Mouse (Mus musculus) right cerebral cortex, postnatal 25 days (tissue): ENCODE results near the gene Mprip.

Experiments
- DNase-seq: peaks from one replicate; pipeline ENCODE4 v3.0.0; 2022

The Mprip gene

DNA sequence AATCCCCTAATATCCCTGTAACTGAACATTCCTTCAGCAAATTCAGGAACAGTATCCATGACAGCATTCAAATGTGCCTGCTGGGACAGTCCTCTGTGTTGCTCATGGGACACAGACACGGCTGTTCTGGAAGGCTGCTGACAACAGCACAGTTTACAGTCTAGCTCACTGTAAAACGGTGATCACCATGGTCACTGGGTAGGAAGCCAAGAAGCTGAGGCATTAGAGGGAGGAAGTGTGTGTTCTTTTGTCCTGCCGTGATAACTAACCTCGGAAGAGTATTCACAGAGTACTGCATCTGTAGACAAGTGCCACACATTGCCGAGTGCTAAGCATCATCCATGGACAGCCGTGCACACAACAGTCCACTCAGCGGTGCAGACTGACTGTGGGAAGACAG, 109.6 kb downstream of the Mprip start:
- DNase-seq = no peak

DNA sequence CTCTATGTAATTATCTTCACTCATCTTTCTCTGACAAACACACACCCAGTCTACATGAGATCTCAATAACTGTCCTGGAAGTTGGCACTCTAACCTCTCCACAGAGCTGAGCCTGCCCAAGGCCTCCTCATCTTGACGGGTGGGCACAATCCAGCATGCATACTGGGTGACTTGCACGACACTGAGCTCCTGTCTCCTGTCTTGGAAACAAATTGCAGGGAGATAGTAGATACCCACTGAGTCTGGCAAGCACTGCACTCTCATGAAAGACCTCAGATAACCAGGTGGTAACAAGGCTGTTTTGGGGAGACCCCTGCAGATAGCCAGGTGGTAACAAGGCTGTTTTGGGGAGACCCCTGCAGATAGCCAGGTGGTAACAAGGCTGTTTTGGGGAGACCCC, 111.2 kb downstream of the Mprip start:
- no peak for DNase-seq

DNA sequence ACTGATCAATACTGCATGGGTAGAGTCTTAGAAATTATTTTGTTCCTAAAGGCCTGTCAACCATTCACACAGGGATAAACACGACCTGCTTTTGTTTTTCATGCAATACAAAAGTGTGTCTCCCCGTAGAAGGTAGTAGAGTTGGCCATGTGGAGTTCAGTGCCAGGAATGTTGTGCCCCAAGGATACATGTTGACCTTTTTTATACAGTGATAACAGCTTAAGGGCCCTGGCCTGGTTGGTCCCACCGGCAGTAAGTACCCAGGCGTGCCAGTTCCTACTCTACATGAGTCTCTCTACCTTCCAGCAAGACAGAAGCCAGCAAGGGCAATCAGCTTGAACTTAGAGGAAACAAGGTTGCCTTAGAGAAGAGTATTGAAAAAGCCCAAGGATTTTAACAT, 111.8 kb downstream of the Mprip start:
- DNase-seq = no peak

DNA sequence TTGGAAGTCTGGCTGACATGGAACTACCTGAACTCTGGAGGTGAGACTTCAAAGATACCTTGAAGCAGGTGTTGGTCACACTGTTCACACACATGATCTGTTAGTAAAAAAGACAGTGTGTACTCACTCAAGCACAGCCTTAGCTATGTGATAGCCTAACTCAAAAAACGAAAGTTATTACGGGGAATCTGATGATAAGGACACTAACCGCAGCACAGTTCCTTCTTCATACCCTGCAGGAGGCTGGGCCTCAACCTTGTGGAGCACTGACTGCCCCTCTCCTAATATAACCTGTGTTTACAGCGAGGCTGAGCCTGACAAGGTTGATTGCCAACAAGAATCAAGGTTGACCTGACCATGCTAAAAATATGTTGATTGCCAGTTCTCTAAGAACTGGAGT, 113.4 kb downstream of the Mprip start:
- DNase-seq = no peak

DNA sequence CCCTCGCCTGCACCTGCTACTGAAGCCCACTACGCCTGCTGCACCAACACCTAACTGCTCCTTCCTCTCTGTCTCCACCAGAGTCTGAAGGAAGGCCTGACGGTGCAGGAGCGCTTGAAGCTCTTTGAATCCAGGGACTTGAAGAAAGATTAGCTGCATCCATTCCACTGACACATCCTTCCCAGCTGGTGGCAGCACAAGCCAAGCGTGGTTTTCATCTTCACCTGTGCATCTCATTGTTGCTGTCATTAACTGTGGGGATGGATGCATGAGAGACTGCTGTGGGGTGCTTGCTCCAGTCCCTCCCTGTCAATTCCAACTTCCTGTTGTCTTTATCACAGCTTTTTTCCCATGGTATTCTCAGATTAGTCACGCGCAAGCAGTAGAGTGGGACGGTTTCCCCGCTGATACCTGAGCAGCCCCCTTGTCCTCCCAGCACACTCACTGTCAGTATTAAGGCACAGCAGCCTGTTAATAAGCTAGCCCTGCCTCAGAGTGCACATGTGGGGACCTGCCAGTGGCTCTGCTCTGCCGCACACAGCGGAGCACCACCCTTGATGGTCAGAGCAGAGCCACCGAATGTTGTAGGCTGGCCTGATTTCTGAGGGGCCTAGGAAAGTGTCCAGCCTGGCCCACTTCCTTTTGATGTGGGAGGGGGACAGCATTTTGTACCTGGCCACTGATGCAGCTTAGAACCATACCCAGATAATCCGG, 114.5 kb downstream of the Mprip start:
- no peak for DNase-seq

DNA sequence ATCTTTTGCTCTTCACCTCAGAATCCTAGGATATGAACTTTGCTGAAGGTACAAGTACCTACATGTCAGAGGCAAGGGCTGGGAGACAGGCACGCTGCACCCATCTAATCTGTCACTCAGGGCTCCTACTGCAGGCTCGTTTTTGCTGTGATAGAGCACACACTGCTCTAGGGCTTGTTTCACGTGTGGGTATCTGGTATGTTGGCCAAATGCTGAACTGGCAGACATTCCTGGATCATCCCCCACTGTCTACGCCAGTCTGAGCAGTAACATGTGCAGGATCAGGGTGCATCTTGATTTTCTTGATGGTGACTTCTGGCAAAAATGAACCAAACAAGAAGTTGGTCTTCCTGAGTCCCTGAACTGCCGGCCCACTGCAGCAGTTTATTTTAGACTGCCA, 116.2 kb downstream of the Mprip start:
- DNase-seq = no peak

DNA sequence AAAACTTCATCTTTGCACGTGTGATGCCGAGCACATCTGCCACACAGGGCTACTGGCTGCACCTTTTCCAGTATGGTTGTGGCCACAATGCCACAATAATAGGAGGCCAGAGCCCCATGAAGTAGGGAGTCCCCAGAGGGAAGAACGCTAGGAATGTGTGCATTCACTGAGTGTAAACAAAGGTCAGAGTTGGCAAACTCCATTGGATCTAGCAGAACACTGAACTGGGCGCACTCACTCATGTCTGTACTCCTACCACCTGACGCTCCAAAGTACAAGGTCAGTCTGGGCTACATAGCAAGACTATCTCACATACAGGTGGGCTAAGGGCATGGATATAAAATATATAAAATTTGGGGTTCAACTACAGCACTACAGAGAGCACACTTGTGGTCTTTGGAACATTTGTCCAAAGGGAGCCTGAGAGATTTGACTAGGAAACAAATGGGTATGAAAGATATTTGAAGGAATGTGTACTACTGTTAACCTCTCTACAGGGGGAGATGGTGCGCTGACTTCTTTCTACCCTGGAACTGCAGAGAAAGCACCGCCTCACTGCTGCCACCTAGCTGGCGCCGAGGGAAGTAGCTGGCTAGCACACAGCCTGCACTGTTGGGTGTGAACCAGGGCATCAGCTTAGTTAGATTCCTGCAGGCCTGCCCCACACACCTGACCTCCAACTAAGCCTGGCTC, 117.2 kb downstream of the Mprip start:
- DNase-seq = peak; percentile 50

DNA sequence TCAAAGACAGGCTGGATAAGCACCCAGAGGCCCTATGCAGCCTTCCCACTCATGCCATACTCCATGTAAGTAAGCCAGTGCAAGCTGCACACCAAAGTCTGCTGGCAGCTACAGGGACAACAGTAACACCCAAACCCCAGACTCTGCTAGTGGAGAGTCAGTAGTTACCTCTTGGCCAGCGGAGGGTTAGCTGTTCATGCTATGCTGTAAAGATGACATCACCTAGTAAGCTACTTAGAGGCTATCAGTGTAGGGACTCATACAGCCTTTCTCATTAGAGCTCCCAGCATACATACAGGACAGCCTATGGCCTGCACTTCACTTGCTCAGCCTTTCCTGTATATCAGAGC, 117.7 kb downstream of the Mprip start:
- DNase-seq = no peak

DNA sequence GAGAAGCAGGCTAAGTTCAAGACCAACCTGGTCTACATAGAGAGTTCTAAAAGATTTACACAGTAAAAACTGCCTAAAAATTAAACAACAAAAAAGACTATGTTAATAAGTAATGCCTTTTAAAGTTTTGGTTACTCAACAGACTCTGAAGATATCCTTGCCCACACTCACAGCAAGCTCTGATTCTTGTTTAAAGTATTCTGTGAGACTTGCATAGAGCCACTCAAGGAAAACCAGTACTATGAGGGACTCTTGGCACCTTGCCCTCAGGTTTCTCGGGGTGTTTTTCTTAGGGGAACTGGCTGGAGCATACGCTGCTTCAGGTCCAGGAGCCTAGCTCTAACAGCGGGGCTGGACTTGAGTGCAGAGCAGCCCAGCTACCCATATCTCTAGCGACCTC, 118.3 kb downstream of the Mprip start:
- no peak for DNase-seq

DNA sequence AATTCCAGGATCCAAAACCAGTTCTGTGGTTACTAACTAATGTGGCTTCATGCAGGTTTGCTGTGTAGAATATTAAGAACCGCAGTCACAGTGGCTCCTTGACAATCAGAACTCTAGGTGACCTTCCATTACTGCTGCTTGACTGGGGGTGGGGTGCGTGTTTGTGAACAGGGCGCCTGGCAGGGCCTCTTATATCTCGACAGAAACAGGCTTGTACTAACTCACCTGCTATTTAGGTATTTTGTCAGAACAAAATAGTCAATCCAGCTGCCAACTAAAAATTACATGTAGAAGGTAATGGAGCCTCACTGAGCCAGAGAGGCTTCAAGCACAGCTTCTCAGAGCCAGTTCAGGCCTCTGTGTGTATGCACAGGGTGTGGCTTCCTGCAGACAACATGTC, 119.1 kb downstream of the Mprip start:
- DNase-seq = no peak

DNA sequence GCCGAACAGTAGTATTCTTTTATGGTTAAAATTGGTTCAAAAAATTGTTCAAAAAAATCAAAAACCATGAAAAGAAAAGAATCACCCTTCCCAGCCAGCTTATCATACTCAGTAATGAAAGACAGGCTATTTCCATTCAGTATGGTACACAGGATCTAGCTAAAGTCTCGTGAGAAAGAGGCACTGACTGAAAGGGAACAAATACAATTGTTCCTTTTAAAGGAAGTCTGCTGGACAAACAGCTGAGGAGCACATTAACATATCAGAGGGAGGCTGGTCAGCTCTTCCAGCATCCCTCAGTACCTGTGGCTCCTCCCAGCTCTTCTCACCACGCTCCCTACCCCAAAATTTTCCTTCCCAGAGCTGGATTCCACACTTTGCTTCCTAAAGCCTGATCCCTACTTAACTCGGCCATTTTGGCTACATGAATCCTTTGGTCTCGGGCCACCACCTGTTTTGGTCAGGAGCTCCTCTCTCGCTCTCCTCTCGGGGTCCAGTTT, 121.0 kb downstream of the Mprip start:
- DNase-seq = no peak

DNA sequence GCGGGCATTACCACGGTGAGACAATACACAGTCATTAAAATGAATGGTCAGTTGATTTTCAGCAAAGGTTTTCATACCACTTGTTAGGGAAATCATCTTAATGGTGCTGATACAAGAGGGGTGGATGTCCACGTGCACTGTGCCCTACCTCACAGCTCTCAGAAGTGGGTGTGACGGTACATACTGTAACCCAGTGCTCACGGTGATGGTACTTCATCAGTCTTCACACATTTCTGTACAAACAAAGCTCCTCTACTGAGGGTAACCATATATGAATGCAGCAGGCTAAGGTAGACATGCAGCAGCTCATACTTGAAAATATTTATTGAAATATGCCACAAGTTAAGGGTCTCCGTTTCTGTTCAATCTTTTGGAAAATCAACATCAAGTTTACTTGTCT, 122.5 kb downstream of the Mprip start:
- no peak for DNase-seq

DNA sequence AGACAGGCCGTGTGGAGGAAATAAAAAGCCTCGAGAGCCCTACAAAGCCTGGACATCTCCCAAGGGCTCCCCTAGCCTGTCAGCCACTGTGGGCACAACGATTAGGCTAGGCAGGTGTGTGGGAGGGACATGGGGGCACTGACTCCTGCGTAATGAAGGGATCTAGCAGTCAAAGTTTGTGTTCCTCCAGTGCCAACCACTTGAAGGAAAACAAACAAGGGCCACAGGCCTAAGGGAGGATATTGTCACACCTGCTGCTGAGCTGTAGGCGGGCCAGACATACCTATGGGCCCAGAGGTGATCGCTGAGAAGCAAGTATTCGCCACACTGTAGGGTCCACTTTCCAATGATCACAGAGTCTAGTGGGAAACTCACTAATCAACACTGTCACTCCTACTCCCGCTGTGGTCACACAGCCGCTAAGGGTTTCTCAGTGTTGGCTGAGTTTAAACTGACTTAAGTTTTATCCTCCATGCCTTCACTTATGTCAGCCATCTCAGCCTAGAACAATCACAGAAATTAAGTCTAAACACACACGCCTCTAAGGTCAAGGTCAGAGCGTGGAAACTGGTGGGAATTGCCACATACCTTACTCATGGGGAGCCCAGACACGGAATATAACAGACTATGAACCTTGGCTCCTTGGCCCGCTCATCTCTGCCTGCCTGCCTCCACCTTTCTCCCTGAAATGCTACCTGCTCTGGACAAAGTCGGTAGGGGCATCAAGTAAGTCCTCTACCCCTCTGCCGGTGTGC, 125.5 kb downstream of the Mprip start:
- DNase-seq = no peak

DNA sequence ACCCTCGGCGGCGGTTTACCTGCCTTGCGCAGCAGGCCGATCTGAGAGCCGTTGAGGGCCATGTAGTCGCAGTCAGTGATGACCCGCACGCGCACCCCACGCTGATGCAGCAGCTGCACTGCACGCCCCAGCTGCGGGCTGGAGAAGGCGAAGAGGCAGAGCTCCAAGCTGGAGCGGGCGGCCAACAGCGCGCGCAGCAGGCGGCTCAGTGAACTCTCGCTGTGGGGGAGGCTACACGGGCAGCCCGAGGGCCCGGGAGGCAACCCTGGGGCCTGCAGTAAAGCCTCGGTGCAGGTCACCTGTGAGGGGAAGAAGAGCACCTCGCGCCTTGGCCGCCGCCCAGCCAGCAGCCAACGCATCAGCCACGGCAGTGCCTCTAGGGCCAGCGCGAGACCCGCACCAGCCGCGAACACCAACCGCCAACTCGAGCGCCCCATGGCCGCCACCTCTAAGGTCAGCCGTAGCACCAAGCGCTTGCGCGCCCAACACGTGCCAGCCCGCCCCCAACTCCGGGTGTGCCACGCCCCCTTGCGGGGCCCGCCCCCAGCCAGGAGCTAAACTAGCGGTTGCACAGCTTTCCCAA, 126.2 kb downstream of the Mprip start, which contains the start of gene Pld6:
Pld6 (minus strand) TSS at position 447 of the 583 bp plus-strand sequence.
- DNase-seq = peak; percentile 40

DNA sequence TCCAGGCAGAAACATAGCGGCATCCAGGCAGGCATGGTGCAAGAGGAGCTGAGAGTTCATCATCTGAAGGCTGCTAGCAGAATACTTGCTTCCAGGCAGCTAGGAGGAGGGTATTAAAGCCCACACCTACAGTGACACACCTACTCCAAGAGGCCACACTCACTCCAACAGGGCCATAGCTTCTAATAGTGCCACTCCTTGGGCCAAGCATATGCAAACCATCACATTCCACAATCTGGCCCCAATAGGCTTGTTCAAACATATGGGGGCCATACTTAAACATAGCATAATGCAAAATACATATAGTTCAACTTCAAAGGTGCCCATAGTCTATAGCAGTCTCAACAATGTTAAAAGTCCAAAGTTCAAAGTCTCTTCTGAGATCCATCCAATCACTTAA, 128.2 kb downstream of the Mprip start:
- DNase-seq = no peak

DNA sequence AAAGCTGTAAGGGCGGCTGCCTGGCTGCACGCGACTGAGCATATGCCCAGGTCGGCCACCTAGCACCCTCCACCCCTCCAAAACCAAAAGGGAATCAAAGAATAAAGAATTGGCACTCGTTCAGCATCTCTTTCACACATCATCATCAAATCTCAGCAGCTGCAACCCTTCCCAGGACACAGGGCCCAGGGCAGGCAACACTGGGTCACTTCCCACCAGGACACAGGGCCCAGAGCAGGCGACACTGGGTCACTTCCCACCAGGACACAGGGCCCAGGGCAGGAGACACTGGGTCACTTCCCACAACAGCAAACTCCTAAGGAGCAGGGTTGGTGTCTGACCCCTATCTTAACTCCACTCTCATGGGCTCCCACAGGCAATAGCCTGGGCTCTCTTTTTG, 132.3 kb downstream of the Mprip start:
- DNase-seq = no peak

DNA sequence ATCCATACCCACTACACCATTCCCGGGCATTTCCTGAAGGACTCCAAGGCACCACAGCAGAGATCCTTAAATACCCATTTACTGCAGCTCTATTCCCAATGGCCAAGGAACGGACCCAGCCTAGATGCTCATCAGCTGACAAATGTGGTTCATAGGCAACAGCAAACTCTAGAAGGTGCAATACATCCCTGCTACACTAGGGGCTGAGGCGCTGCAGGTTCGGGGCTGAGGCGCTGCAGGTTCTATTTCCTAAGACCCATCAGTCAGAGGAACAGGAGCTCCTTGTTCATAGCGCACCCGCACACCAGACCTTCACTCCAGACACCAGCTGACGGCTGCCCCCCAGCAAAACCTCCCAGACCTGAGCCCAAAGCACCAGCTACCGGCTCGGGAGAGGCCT, 139.3 kb downstream of the Mprip start:
- DNase-seq = no peak

DNA sequence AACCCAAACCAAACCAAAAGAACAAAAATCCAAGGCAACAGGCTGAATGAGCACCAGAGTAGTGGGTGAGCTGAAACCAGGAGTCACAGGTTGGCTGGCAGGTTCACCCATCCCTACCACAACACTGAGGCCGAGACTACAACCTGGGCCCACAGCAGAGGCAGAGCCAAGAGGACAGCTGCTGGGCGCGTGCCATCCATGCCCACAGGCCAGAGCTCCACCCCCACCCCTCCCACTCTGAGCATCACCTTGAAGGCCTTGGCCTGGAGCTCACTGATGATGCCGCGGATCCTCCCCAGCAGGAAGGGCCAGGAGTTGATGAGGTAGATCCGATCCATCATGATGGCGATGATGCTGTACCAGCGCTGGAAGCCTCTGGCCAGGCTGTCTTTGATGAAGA, 140.8 kb downstream of the Mprip start:
- DNase-seq = no peak

DNA sequence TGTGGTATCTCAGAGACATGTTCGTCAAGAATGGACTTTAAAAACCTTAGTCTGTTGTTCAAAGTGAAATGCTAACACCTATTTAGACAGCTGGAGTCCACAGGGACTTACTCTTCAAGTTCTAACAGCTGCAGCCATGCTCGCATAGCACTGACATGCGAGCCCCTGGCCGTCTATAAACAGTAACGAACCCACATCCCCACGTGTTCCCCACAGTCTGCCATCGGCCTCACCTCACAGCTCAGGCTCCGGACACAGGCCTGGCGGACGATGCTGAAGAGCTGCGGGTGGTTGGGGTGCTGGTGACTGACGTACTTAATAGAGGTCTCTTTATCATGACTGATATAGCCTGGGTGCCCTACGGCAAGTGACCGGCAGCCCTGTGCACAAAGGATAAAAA, 142.4 kb downstream of the Mprip start:
- DNase-seq = no peak

DNA sequence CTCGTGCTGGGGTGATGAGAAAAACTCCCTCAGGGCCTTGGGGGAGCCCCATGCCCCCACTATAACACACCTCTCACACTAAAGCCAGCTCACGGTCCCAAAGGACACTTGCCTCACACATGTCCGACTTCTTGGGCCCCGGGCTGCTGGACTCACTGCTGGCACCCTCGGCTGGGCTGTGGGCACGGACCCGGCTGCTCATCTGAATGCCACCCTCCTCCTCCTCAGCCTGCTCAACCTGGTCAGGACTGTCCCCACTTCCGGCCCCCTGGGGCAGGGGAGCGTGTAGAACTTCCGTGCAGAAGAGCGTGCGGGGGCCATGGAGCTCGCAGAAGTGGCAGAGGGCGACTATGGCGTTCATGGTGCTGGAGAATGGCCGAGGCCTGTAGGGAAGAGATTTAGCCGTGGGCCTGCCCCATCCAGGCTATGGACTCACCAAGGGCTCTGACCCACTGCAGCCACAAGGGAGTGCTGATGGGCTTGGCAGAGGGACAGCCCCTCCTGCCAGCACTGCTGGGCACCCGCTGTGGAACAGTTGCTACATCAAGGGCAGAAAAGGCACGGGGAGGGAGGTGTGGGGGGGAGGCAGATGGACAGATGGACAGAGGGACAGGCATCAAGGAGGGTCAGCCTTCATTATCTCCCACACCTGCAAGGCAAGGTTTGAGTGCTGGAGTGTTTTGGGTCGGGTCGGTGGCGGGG, 143.5 kb downstream of the Mprip start:
- DNase-seq = no peak

DNA sequence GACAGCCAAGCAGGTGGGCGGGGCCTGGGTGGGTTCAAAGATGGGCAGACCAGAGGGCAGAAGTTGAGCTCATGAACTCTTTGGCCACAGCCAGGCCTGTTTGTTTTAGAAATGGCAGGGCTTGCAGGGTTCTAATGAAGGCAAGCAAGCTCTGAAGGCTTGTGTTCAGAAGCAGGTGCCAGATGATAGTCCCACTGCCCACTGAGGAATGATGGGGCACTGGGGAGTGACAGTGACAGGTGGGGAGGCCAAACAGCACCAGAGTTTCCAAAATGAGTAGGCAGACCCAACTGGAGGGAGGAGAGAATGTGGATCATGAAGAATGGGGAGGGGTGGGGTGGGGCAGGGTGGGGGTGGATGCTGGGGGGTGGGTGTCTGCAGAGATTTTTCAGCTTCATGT, 144.2 kb downstream of the Mprip start:
- no peak for DNase-seq

DNA sequence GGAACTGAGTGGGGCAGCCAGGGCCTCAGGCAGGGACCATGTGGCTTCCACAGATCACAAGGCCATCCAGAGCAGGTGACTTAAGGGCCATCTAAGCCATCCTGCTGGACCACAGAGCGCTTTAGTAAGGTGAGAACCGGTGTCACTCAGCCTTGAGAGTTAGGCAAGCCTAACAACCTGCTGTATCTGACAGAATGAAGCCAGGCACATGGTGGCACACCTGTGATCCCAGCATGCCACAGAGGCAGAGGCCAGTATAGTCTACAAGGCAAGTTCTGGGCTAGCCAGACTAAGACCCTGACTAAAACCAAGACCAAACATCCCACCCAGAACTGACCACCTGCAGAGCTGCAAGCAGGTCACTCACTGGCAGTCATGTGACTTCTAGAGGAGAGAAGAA, 144.6 kb downstream of the Mprip start:
- no peak for DNase-seq
